Mouse (Mus musculus) Patski (cell line): ENCODE results near the gene Dot1l. TPM values are rescaled to one million over a fixed set of nuclear protein-coding genes. Genes with fewer than 3 reads are reported as not detected.
A peak's percentile ranks its signal among the peaks of the same experiment; 100 is the strongest.

Experiments
- ATAC-seq: fragments of 100-300 bp; one replicate; pipeline ENCODE4 v1.8.0; 2021
- CTCF ChIA-PET: fragments of 350-600 bp; sonication (Branson Sonifier 250); formaldehyde crosslinking; loops from one replicate; lab custom pipeline; 2022; ENCODE audit warnings: inconsistent platforms; lab: Charles Lee
- POLR2A ChIA-PET: fragments of 350-600 bp; sonication (Branson Sonifier 250); formaldehyde crosslinking; loops from one replicate; lab custom pipeline; 2022; ENCODE audit warnings: antibody characterized with exemption, inconsistent platforms; lab: Charles Lee
- DNase-seq: peaks from one replicate; pipeline ENCODE4 v3.0.0-alpha.2; 2011; ENCODE audit warnings: low read depth, low spot score
- H3K27me3 ChIP-seq: fragments of 371-371 bp; one replicate; pipeline ENCODE4 v1.5.1; 2021
- CTCF ChIP-seq: fragments of 100-300 bp; IDR thresholded peaks from one replicate; pipeline ENCODE4 v1.5.1; 2021
- in situ Hi-C: fragments of 300-500 bp; cut with MboI; formaldehyde crosslinking; loops from 3 replicates; pipeline ENCODE4 v1.11.1; 2018; ENCODE audit warnings: low pct_unique_long_range_greater_than_20kb, mixed read lengths
- polyA plus RNA-seq: library from polyadenylated mRNA; unstranded; gene quantifications from one replicate; pipeline ENCODE4 v1.2.3, GENCODE M21; 2021

Dot1l gene
- polyA plus RNA-seq, 1 experiment from 2014 or later = 24.0 TPM

DNA sequence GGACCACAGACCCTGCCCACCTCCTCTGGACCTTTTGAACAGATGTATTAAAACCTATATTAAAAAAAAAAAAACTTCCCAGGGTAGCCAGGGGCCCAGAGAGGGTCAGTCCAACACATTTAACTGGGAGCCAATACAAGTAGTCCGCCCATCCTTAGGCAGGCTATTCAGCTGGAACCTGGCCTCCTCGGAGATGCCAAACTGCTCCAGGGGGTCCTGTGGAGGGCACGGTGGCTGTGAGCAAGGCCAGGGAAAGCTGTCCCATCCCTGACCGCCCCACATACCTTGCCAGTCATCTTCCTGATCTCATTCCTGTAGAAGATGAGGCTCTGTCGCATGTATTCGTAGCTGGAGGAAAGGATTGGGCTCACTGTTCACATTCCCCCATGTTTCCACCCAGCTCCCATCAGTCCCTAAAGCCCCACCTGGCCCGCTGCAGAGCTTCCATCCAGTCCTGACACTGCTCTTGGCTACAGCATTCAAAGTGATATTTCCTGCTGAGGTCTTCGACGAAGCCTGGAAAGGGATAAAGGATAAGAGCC lies 41.4 kb downstream of the Dot1l start:
- CTCF ChIA-PET = no interaction called here
- in situ Hi-C loops = loop anchor here (5.0 kb wide), 1 partner anchor 49 kb away; no protein-coding TSS in a partner anchor
- TF ChIP-seq CTCF = no peak
- POLR2A ChIA-PET = no interaction called here
- no peak for ATAC-seq
- no peak for DNase-seq
- H3K27me3 ChIP-seq = no peaks in the 10 kb centered on the region

DNA sequence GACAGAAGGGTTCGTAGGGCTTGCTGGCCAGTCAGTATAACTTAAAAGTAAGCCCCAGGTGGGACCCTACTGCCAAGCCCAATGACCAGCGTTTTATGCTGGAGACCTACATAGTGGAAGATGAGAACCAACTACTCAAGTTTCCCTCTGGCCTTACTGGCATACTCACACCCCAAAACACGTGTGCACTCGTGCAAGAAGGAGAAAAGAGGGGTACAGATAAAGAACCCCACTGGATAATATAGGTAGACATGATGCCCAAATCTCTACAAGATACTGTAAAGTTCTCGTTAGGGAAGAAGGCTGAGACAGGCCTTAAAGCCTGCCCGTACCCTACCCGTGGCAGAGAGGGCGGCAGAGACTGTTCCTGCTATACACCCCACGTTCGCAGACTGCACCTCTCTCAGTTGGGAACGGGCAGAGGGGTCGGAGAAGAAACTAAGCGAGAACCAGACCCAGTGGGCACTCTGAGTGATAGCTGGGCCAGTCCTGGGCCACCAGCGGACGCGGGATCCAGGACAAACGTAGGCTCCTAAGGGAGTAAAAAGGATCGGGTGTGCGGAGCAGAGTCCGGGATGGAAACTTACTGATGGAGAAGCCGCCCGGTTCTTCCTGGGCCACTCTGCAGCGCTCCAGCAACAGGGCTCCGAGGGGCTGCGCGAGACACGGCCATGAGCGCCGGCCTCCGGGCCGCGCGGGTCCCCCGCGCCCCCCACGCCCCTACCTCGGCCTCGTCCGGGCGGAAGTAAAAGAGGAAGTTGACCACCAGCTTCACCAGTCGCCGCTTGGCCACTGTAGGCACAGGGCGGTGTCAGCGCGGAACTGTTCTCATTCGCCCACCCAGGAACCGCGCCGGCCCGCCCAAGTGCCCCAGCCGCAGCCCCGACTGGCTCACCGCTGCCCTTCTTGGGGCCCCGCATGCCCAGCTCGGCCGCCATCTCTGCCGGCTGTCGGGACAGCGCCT lies 42.5 kb downstream of the Dot1l start:
- peak; percentile 42 for ATAC-seq
- H3K27me3 ChIP-seq = no peaks in the 10 kb centered on the region
- no peak for DNase-seq
- ChIA-PET POLR2A (interaction anchor here (1.0 kb wide), 1 partner anchor 39 kb away, joined by 3 read pairs; no protein-coding TSS in a partner anchor), CTCF (no interaction called here)
- in situ Hi-C loops = loop anchor here (5.0 kb wide), 1 partner anchor 50 kb away; no protein-coding TSS in a partner anchor
- no peak for TF ChIP-seq CTCF

DNA sequence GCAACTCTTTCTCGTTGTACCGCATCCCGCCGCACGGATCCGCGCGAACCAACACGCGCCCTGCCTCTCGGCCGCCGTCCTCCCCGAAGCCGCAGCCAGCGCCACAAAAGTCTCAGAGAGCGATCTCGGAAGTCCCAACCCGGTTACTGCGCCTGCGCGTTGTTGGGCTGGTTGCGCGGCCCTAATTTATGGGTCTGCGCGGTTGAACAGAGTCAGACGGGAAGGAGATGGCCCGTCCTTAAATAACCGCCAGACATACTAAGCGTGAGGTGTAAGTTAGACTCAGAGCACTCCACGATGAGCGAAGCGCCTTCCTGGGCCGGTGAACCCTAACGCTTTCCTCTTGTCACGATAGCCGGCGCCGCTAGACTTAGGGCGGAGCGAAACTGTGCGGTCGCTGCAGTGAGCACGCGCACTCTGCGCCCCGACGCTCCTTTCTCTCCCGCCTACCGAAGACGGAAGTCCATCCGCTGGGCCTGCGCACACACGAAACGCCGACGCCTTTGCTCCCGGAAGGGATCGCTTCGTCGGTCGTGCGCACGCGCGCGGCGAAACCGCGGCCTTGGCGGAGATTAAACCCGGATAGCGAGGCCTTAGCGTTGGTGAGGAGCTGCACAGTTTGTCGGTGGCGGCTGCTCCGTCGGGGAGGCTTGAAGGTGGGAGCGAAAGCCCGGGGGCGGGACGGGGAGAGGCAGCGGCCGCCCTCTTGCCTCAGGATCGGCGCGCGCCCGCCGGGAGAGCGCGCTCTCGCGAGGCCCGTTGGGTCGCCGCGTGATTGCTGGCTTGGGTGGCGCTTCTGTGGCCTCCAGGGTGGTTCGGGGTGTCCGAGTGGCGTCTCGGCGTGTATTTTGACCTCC lies 43.4 kb downstream of the Dot1l start, which contains the start of the genes Sf3a2 and Plekhj1:
Gene Sf3a2, plus strand, starts transcription at position 49 of the 857 bp plus-strand sequence.
Gene Plekhj1, minus strand, starts transcription at position 477 of the 857 bp plus-strand sequence.
- no peaks in the 10 kb centered on the region for H3K27me3 ChIP-seq
- ChIA-PET CTCF (no interaction called here), POLR2A (interaction anchor here (0.6 to 1.0 kb wide), 2 partner anchors 40 to 46 kb away, joined by 3 read pairs; no protein-coding TSS in a partner anchor)
- ATAC-seq (peak; percentile 64), DNase-seq (peak; percentile 87)
- in situ Hi-C loops = loop anchor here (5.0 kb wide), 1 partner anchor 51 kb away; no protein-coding TSS in a partner anchor
- TF ChIP-seq CTCF = no peak

DNA sequence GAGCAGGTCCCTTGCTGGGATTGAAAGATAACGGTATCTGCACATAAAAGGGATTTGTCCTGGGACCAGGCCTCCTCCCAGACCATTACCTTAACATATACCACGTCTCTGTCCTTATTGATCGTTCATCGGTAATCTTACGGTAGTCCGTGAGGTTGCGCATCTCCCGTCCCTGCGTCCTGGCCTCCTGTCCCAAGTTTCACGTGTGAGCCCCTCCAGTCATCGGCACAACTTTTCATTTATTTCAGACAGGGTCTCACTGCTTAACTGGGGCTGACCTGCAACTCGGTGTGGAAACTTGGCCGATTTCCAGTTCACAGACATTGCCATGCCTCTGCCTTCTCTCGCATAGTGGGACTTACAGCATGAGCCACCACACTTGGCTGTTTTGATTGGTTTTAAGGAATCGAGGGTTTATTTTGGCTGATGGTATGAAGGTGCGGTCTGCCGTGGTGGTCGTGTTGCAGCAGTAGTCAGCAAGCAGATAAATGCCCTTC lies 44.1 kb downstream of the Dot1l start:
- no peak for ATAC-seq

DNA sequence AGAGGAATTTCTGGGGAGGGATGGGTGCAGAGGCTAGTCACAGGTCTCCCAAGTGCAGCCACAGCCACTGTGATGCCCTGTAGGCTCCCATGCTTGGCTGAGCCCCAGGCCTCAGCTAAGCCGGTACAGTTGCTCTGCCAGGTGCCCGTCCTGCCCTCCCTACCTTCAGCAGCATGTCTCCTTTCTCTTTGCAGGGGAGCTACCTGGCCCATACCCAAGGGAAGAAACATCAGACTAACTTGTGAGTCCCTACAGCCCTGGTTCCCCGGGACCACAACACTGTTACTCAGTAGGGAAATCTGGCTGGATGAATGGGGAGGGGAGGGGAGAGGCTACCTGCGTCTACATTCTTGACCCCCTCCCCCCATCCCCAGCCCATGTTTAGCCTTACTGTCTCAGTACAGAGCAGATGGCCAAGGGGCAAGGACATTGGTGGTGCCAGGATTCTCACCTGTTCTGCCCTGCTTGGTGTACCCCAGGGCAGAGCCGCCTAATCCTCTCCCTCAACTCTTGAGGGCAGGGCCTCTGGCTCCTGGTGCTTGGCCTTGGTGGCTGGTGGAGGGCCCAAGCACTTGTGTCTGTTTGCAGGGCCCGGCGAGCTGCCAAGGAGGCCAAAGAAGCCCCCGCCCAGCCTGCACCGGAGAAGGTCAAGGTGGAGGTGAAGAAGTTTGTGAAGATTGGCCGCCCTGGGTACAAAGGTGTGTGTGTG lies 47.4 kb downstream of the Dot1l start:
- no peak for TF ChIP-seq CTCF
- ChIA-PET POLR2A (no interaction called here), CTCF (no interaction called here)
- H3K27me3 ChIP-seq = no peaks in the 10 kb centered on the region
- in situ Hi-C loops = no loop called here
- ATAC-seq (no peak), DNase-seq (no peak)

More for the DNA sequence above, 44.1 kb downstream of the Dot1l start:
- TF ChIP-seq CTCF = no peak
- in situ Hi-C loops = loop anchor here (5.0 kb wide), 1 partner anchor 52 kb away; no protein-coding TSS in a partner anchor
- no peak for DNase-seq
- ChIA-PET CTCF (no interaction called here), POLR2A (interaction anchor here (0.6 kb wide), 1 partner anchor 47 kb away, joined by 3 read pairs; no protein-coding TSS in a partner anchor)
- H3K27me3 ChIP-seq = no peaks in the 10 kb centered on the region

- ChIA-PET CTCF (no interaction called here), POLR2A (no interaction called here)
- no peak for DNase-seq
- no peaks in the 10 kb centered on the region for H3K27me3 ChIP-seq
- ATAC-seq = no peak
- no peak for TF ChIP-seq CTCF
- in situ Hi-C loops = no loop called here
Observed at GRCm38 (mm10) chr10:80802996-80803395, 48.0 kb downstream of the Dot1l start.

GRCm38 (mm10) chr10:80804340-80804739 lies 49.3 kb downstream of the Dot1l start:
- ATAC-seq (no peak), DNase-seq (no peak)
- ChIA-PET CTCF (interaction anchor here (2.1 kb wide), 1 partner anchor 13 kb away, joined by 8 read pairs; no protein-coding TSS in a partner anchor), POLR2A (no interaction called here)
- in situ Hi-C loops = no loop called here
- H3K27me3 ChIP-seq = no peaks in the 10 kb centered on the region
- TF ChIP-seq CTCF = no peak

DNA sequence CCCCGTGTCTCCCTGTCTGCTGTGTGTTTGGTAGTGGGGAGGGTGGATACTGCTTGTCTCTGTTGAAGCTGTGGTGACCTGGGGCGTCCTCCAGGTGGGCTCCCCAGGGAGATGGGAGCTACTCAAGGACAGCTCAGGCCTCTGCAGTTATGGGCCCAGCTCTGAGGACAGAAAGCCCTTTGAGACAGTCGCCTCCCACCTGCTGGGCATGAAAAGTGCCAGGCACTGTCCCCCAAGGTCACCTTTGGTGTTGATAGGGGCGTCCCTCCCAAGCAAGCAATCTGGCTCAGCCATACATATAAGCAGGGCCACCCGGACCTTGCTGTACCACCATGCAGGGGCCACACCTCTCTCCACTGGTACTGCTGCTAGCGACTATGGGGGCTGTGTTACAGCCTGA lies 49.9 kb downstream of the Dot1l start, which contains the start of gene Amh:
Gene Amh, plus strand, starts transcription at position 328 of the 400 bp plus-strand sequence.
- in situ Hi-C loops = no loop called here
- ChIA-PET POLR2A (no interaction called here), CTCF (interaction anchor here (0.9 to 2.1 kb wide), 2 partner anchors 13 to 54 kb away, joined by 3 to 8 read pairs; no protein-coding TSS in a partner anchor)
- DNase-seq = no peak
- H3K27me3 ChIP-seq = no peaks in the 10 kb centered on the region
- TF ChIP-seq CTCF = no peak
- ATAC-seq = no peak

DNA sequence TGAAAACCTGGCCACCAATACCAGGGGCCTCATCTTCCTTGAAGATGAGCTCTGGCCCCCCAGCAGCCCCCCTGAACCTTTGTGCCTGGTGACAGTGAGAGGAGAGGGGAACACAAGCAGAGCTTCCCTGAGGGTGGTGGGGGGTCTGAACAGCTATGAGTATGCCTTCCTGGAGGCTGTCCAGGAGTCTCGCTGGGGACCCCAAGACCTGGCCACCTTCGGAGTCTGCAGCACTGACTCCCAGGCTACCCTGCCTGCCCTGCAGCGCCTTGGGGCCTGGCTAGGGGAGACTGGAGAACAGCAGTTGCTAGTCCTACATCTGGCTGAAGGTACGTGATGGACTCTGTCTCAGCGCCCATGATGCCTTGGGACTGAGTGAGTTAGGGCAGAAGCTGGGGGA lies 50.3 kb downstream of the Dot1l start:
- in situ Hi-C loops = no loop called here
- no peak for ATAC-seq

More for the DNA sequence above, 50.3 kb downstream of the Dot1l start:
- ChIA-PET POLR2A (no interaction called here), CTCF (interaction anchor here (0.6 to 2.1 kb wide), 6 partner anchors 12 to 86 kb away, joined by 3 to 8 read pairs (median 3); no protein-coding TSS in a partner anchor)
- no peak for TF ChIP-seq CTCF
- H3K27me3 ChIP-seq = no peaks in the 10 kb centered on the region
- DNase-seq = no peak
